Mouse (Mus musculus): ENCODE measurements at regions not wholly inside any gene's neighbourhood (a gene's known extent, or its start where the extent isn't known, plus 50 kb on each side); places are given as distances from the start of the nearest gene placed in this dataset.

GRCm38 (mm10) chr3:81289762-81290161 is 253.5 kb downstream of the Pdgfc start:
- no peak for TF ChIP-seq MYOD1 (IDR thresholded peaks at IDR 0.05; ENCODE audit: control insufficient read depth in 1 of 3, insufficient read length in 2 of 3, low read depth in 2 of 3)
- no peak for TF ChIP-seq POLR2A (IDR thresholded peaks at IDR 0.05; ENCODE audit: insufficient read length, low read depth)
- TF ChIP-seq TCF12 (IDR thresholded peaks at IDR 0.05; ENCODE audit: insufficient read depth, poor library complexity, severe bottlenecking) = no peak
- TF ChIP-seq MYOG (IDR thresholded peaks at IDR 0.05; ENCODE audit: control insufficient read depth in 1 of 3, insufficient read depth in 1 of 3, insufficient read length in 2 of 3, low read depth in 2 of 3) = no peak
- no peak for TF ChIP-seq USF1 (IDR thresholded peaks at IDR 0.05; ENCODE audit: low read depth)
- no peak for TF ChIP-seq REST (IDR thresholded peaks at IDR 0.05; ENCODE audit: insufficient read depth, insufficient read length)
- no peak for TF ChIP-seq POLR2AphosphoS2 (IDR thresholded peaks at IDR 0.05; ENCODE audit: insufficient read length, low read depth)
- no peak for TF ChIP-seq MAX (IDR thresholded peaks at IDR 0.05; ENCODE audit: low read depth)
- no peak for TF ChIP-seq TCF3 (IDR thresholded peaks at IDR 0.05; ENCODE audit: insufficient read length, low read depth)
- no peak for TF ChIP-seq E2F4 (IDR thresholded peaks at IDR 0.05; ENCODE audit: insufficient read depth)

All from myocyte (in vitro differentiated cells).